8 mouse cellular contexts compared by ENCODE assay signal in genomic region chr9:35421730-35422235, GRCm38 (mm10). TPM values are rescaled to one million over a fixed set of nuclear protein-coding genes. Genes with fewer than 3 reads are reported as not detected.
DNase-seq lines count a peak whose midpoint lies in the region; ATAC-seq lines count a peak whose summit lies in the region.

No protein-coding gene starts in this region.

- peak overlapping the region; percentile 96 for H3K27ac ChIP-seq in forebrain, embryonic 12.5 days
- H3K27ac ChIP-seq in intestine, embryonic 16.5 days (ENCODE audit: low read length) = peak overlapping the region; percentile 95
- no peak overlapping the region for H3K27ac ChIP-seq in liver, embryonic 16.5 days (ENCODE audit: low read length)

- H3K4me1 ChIP-seq in forebrain, embryonic 12.5 days = peaks cover 33% of the 10 kb centered on the region
- peaks cover 10% of the 10 kb centered on the region for H3K4me1 ChIP-seq in intestine, embryonic 16.5 days (ENCODE audit: control insufficient read depth, insufficient read depth, low read length)
- H3K4me1 ChIP-seq in liver, embryonic 16.5 days (ENCODE audit: control insufficient read depth, low read depth, low read length) = no peaks in the 10 kb centered on the region

- peak overlapping the region; percentile 93 for H3K4me3 ChIP-seq in forebrain, embryonic 12.5 days (replicated peaks)
- peak overlapping the region; percentile 84 for H3K4me3 ChIP-seq in intestine, embryonic 16.5 days (ENCODE audit: low read length)
- H3K4me3 ChIP-seq in liver, embryonic 16.5 days (ENCODE audit: low read depth, low read length) = peak overlapping the region; percentile 73

- H3K36me3 ChIP-seq in forebrain, embryonic 12.5 days (replicated peaks) = no peaks in the 10 kb centered on the region
- H3K36me3 ChIP-seq in intestine, embryonic 16.5 days (ENCODE audit: control insufficient read depth, insufficient read depth, low read length) = no peaks in the 10 kb centered on the region
- no peaks in the 10 kb centered on the region for H3K36me3 ChIP-seq in liver, embryonic 16.5 days (ENCODE audit: control insufficient read depth, insufficient read depth)

- peak; percentile 36 for DNase-seq in ovary, postnatal 10 days (ENCODE audit: low spot score)
- DNase-seq in ovary, postnatal 14 days (ENCODE audit: low spot score) = no peak
- DNase-seq in adipocyte (ENCODE audit: low spot score) = peak; percentile 32
- DNase-seq in retina, postnatal 1 day = peak; percentile 78
- DNase-seq in adrenal gland, postnatal 10 days = no peak

- no peaks in the 10 kb centered on the region for H3K9me3 ChIP-seq in forebrain, embryonic 12.5 days
- H3K9me3 ChIP-seq in intestine, embryonic 16.5 days (ENCODE audit: control insufficient read depth, low read length) = no peaks in the 10 kb centered on the region
- no peaks in the 10 kb centered on the region for H3K9me3 ChIP-seq in liver, embryonic 16.5 days (replicated peaks; ENCODE audit: control insufficient read depth, low read length)

- peak; percentile 79 for ATAC-seq in forebrain, embryonic 12.5 days (ENCODE audit: low FRiP score)
- ATAC-seq in intestine, embryonic 16.5 days = no peak; the same call in 1 of the 2 replicates
- peak; percentile 2; the same call in 1 of the 2 replicates for ATAC-seq in liver, embryonic 16.5 days (ENCODE audit: low read depth)

- WGBS in forebrain, embryonic 12.5 days = 0% methylated on average over 31 of the region's 35 CpGs
- under 1% methylated on average over 35 of the region's 35 CpGs for WGBS in intestine, embryonic 16.5 days
- under 1% methylated on average over 35 of the region's 35 CpGs for WGBS in liver, embryonic 16.5 days (ENCODE audit: insufficient replicate concordance)

- H3K27me3 ChIP-seq in forebrain, embryonic 12.5 days = peaks cover 24% of the 10 kb centered on the region
- H3K27me3 ChIP-seq in intestine, embryonic 16.5 days (replicated peaks; ENCODE audit: control insufficient read depth, insufficient read depth, low read length) = no peaks in the 10 kb centered on the region
- H3K27me3 ChIP-seq in liver, embryonic 16.5 days (ENCODE audit: control insufficient read depth, insufficient read depth, low read depth, low read length) = peaks cover 17% of the 10 kb centered on the region

- peak overlapping the region; percentile 99 for H3K9ac ChIP-seq in forebrain, embryonic 12.5 days
- peak overlapping the region; percentile 92 for H3K9ac ChIP-seq in intestine, embryonic 16.5 days (ENCODE audit: low read depth, low read length)
- H3K9ac ChIP-seq in liver, embryonic 16.5 days (ENCODE audit: low read depth, low read length) = peak overlapping the region; percentile 66

- peak overlapping the region; percentile 73 for H3K4me2 ChIP-seq in forebrain, embryonic 12.5 days
- H3K4me2 ChIP-seq in intestine, embryonic 16.5 days (ENCODE audit: low read depth, low read length) = peak overlapping the region; percentile 76
- H3K4me2 ChIP-seq in liver, embryonic 16.5 days (ENCODE audit: low read depth, low read length) = peak overlapping the region; percentile 86

RNA-seq across cellular contexts. Expression of gene Cdon, which starts 0.9 kb away (rescaled TPM):
- 23.4 and 23.7 TPM in 2 replicates for polyA plus RNA-seq in forebrain, embryonic 12.5 days (2016; fragmentation: Nextera tagmentation; extraction: Ambion mirVana)
- polyA plus RNA-seq in intestine, embryonic 16.5 days (2015; fragmentation: Nextera tagmentation; extraction: Ambion mirVana) = 4.7 and 5.5 TPM in 2 replicates
- polyA plus RNA-seq in liver, embryonic 16.5 days (2015; fragmentation: Nextera tagmentation; extraction: Ambion mirVana) = 0.30 and 0.42 TPM in 2 replicates
- 10 to 100 TPM; 24.8 to 32.4 TPM for total RNA-seq in adrenal gland, postnatal 10 days (2021)

Comparison
In these comparisons a context has a peak if more than half of its experiments do, and no peak if none do; other contexts are left out.
1. DNase-seq: peak in ovary, postnatal 10 days (single experiment), adipocyte (single experiment) and retina, postnatal 1 day (single experiment); none in ovary, postnatal 14 days (single experiment) and adrenal gland, postnatal 10 days (single experiment).
2. Peak in every context shown above with its lines, with median percentiles within 50 percentile points of each other: H3K4me2 ChIP-seq, H3K4me3 ChIP-seq and H3K9ac ChIP-seq.